Mouse (Mus musculus) ES-E14 (cell line): Measurements from ENCODE around the gene Slc44a2. TPM values are rescaled to one million over a fixed set of nuclear protein-coding genes. Genes with fewer than 3 reads are reported as not detected.
A peak's percentile ranks its signal among the peaks of the same experiment; 100 is the strongest.

Experiments used
- DNase-seq: peaks from one replicate; pipeline ENCODE4 v3.0.0-alpha.2; 2013; ENCODE audit warnings: low read depth, low spot score
- H3K27ac ChIP-seq: 2 replicates; pipeline ENCODE4 v1.5.1; 2012; ENCODE audit warnings: low read depth, mild to moderate bottlenecking, low read length, moderate library complexity, mixed read lengths; ENCODE audit not compliant: poor library complexity, insufficient read depth, severe bottlenecking
- H3K36me3 ChIP-seq: 2 replicates; pipeline ENCODE4 v1.6.1; 2012; ENCODE audit warnings: mild to moderate bottlenecking, low read length, moderate library complexity, mixed read lengths; ENCODE audit not compliant: control insufficient read depth, poor library complexity, insufficient read depth, severe bottlenecking
- H3K4me1 ChIP-seq, 2 experiments: fragments of 150-350 bp in 1 of 2; sonication (generic) in 1 of 2; 2 replicates each; pipeline ENCODE4 v1.6.1; 2012; ENCODE audit warnings: low read length in 2 of 2, mild to moderate bottlenecking in 1 of 2, mixed read lengths in 1 of 2; ENCODE audit not compliant: control insufficient read depth in 2 of 2, insufficient read depth in 2 of 2, poor library complexity in 1 of 2
- H3K4me3 ChIP-seq, 2 experiments: fragments of 150-350 bp in 1 of 2; sonication (generic) in 1 of 2; 2 replicates each; pipeline ENCODE4 v1.5.1; 2012; ENCODE audit warnings: low read length in 2 of 2, low read depth in 1 of 2, mild to moderate bottlenecking in 1 of 2, mixed read lengths in 1 of 2; ENCODE audit not compliant: insufficient read depth in 1 of 2, poor library complexity in 1 of 2, severe bottlenecking in 1 of 2
- H3K9ac ChIP-seq: 2 replicates; pipeline ENCODE4 v1.6.1; 2012; ENCODE audit warnings: low read depth, mild to moderate bottlenecking, low read length, mixed read lengths; ENCODE audit not compliant: poor library complexity, insufficient read depth, severe bottlenecking
- H3K9me3 ChIP-seq: fragments of 150-350 bp; sonication (generic); 2 replicates; pipeline ENCODE4 v1.6.1; 2012; ENCODE audit warnings: low read depth, mild to moderate bottlenecking, low read length; ENCODE audit not compliant: control insufficient read depth, insufficient read depth
- CHD2 ChIP-seq: IDR thresholded peaks from 2 replicates; pipeline ENCODE4 v1.6.1; 2014; ENCODE audit warnings: mild to moderate bottlenecking, low read depth, low read length, inconsistent platforms
- HCFC1 ChIP-seq: IDR thresholded peaks from 2 replicates; pipeline ENCODE4 v1.6.1; 2012; ENCODE audit warnings: low read length, inconsistent platforms, borderline replicate concordance; ENCODE audit not compliant: insufficient read depth
- MAFK ChIP-seq: IDR thresholded peaks from 2 replicates; pipeline ENCODE4 v1.6.1; 2014; ENCODE audit warnings: mild to moderate bottlenecking, low read depth, low read length, inconsistent platforms; ENCODE audit not compliant: insufficient read depth
- ZC3H11A ChIP-seq: IDR thresholded peaks from 2 replicates; pipeline ENCODE4 v1.6.1; 2012; ENCODE audit warnings: low read depth, mild to moderate bottlenecking, inconsistent platforms, low read length, borderline replicate concordance
- ZNF384 ChIP-seq: IDR thresholded peaks from 2 replicates; pipeline ENCODE4 v1.6.1; 2012; ENCODE audit warnings: low read depth, low read length, inconsistent platforms
- in situ Hi-C, 2 experiments: fragments of 600-800 bp; cut with MboI; formaldehyde crosslinking; loops; one replicate each; pipeline ENCODE4 v1.15.1; 2025; ENCODE audit warnings: low sequenced_read_pairs in 2 of 2, inconsistent platforms in 1 of 2; ENCODE audit not compliant: unreplicated experiment in 2 of 2
- total RNA-seq: library from RNA; depleted of rRNA; stranded (reverse); fragments of 300-350 nt; gene quantifications from 2 replicates; pipeline ENCODE4 v1.2.3, GENCODE M21; 2012

Gene Slc44a2
- total RNA-seq, 1 experiment, result 46.0 TPM

- no peak for DNase-seq
- H3K27ac ChIP-seq, result no peak overlapping the region
- H3K9ac ChIP-seq, result no peak overlapping the region
- H3K36me3 ChIP-seq, result no peaks in the 10 kb centered on the region
- no peaks in the 10 kb centered on the region for H3K9me3 ChIP-seq
- in situ Hi-C loops, result no loop called here
- H3K4me3 ChIP-seq, result no peak overlapping the region
- no peak for TF ChIP-seq CHD2
- TF ChIP-seq MAFK, result no peak
- TF ChIP-seq ZNF384, result no peak
- no peak for TF ChIP-seq HCFC1
- TF ChIP-seq ZC3H11A, result no peak
- H3K4me1 ChIP-seq, result peaks cover 7 to 14% of the 10 kb centered on the region in 2 experiments
Measured at GRCm38 (mm10) chr9:21316696-21317095, 3.8 kb upstream of the Slc44a2 start.

DNA sequence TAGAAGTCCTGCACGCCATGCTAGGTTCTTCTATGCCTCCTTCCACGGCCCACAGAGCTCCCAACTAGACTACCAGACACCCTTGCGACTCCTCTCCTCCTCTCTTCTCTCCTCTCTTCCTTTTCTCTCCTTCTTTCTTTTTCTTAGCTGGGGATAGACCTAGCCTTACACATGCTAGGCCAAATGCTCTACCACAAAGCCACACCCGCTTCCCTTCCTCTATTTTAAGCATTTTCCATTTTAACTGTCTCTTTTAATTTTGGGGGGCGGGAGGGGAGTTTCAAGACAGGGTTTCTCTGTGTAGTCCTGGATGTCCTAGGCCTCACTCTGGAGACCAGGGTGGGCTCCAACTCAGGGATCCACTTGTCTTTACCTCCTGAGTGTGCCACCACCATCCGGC is 1.7 kb upstream of the Slc44a2 start:
- no peak overlapping the region for H3K9ac ChIP-seq
- H3K4me1 ChIP-seq, result peaks cover 7 to 18% of the 10 kb centered on the region in 2 experiments
- H3K9me3 ChIP-seq, result no peaks in the 10 kb centered on the region
- H3K36me3 ChIP-seq, result no peaks in the 10 kb centered on the region
- in situ Hi-C loops, result no loop called here
- TF ChIP-seq MAFK (no peak), ZC3H11A (no peak), CHD2 (no peak), ZNF384 (no peak), HCFC1 (no peak)
- H3K4me3 ChIP-seq, result no peak overlapping the region
- DNase-seq, result no peak
- no peak overlapping the region for H3K27ac ChIP-seq

GRCm38 (mm10) chr9:21319503-21319902 is 995 bp upstream of the Slc44a2 start:
- in situ Hi-C loops, result no loop called here
- Histone ChIP-seq H3K27ac (no peak overlapping the region), H3K9me3 (no peaks in the 10 kb centered on the region), H3K4me1 (peaks cover 7 to 20% of the 10 kb centered on the region in 2 experiments), H3K36me3 (no peaks in the 10 kb centered on the region), H3K9ac (no peak overlapping the region), H3K4me3 (no peak overlapping the region)
- no peak for DNase-seq
- TF ChIP-seq CHD2 (no peak), ZC3H11A (no peak), ZNF384 (no peak), MAFK (no peak), HCFC1 (no peak)

DNA sequence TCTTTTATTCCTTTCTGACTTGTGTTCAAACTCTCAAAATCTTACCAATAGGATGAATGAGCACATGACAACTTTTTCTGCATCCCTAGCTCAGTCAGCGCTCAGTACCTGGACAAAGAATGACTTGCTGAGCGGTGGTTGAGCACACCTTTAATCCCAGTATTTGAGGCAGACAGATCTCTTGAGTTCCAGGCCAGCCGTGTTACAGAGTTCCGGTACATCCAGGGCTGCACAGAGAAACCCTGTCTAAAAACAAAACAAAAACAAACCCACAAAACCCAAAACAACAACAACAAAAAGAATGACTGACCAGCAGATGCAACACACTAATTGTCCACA is 249 bp upstream of the Slc44a2 start:
- TF ChIP-seq HCFC1, result no peak
- no peak for TF ChIP-seq ZNF384
- TF ChIP-seq MAFK, result no peak
- TF ChIP-seq CHD2, result no peak
- no peak for TF ChIP-seq ZC3H11A
- no peaks in the 10 kb centered on the region for H3K9me3 ChIP-seq
- no peak overlapping the region for H3K9ac ChIP-seq
- no peak for DNase-seq
- H3K4me3 ChIP-seq, result peak overlapping the region in 1 of 2 experiments; percentile 83; a peak in 2 of 4 replicates
- no peak overlapping the region for H3K27ac ChIP-seq
- no peaks in the 10 kb centered on the region for H3K36me3 ChIP-seq
- in situ Hi-C loops, result no loop called here
- peaks cover 7 to 18% of the 10 kb centered on the region in 2 experiments for H3K4me1 ChIP-seq

DNA sequence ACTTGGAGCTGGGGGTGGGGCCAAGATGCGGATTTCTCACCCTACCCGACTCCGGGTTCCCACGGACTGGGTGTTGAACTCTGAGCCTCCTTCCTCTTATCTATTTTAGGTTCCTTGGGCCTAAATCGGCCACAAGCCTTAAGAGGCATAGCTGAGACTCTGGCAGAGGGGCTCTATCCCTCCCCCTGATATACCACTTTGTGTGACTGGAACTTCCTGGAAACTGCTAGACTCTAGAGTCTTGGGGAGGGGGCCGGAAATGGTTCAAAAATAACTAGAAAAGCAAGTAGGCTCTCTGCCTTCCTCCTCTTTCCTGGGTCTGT is 976 bp downstream of the Slc44a2 start:
- H3K36me3 ChIP-seq, result no peaks in the 10 kb centered on the region
- peaks cover 4 to 13% of the 10 kb centered on the region in 2 experiments for H3K4me1 ChIP-seq
- in situ Hi-C loops, result no loop called here
- peak overlapping the region; percentile 10; the same call in 1 of the 2 replicates for H3K9ac ChIP-seq
- peak overlapping the region; percentile 74 to 83 for H3K4me3 ChIP-seq
- no peak for DNase-seq
- no peak for TF ChIP-seq MAFK
- TF ChIP-seq ZC3H11A, result no peak
- no peak for TF ChIP-seq ZNF384
- no peak for TF ChIP-seq CHD2
- H3K9me3 ChIP-seq, result no peaks in the 10 kb centered on the region
- H3K27ac ChIP-seq, result no peak overlapping the region
